Mouse (Mus musculus) embryonic fibroblast, embryonic 13.5 days (primary cell): Measurements from ENCODE around the gene Rftn1.

ENCODE experiments used
- CTCF ChIP-seq: IDR thresholded peaks from 2 replicates; pipeline ENCODE4 v1.5.1; 2011; ENCODE audit warnings: mild to moderate bottlenecking, control low read depth, low read length, moderate library complexity, borderline replicate concordance; ENCODE audit not compliant: insufficient read depth
- POLR2A ChIP-seq: IDR thresholded peaks from 2 replicates; pipeline ENCODE4 v1.6.1; 2011; ENCODE audit warnings: low read depth, mild to moderate bottlenecking, control low read depth, low read length, moderate library complexity

GRCm38 (mm10) chr17:50069205-50069604 lies 121.3 kb downstream of the Rftn1 start:
- TF ChIP-seq CTCF: no peak
- TF ChIP-seq POLR2A: no peak
